Mouse (Mus musculus) hindbrain, embryonic 14.5 days (tissue): ENCODE data around the gene Insig2. TPM values are rescaled to one million over a fixed set of nuclear protein-coding genes. Genes with fewer than 3 reads are reported as not detected.
A peak's percentile ranks its signal among the peaks of the same experiment; 100 is the strongest.

Source experiments
- ATAC-seq: fragments of 200-750 bp; cut with Nextera tagmentation; 2 replicates; pipeline ENCODE4 v1.8.0; 2017; ENCODE audit warnings: moderate number of reproducible peaks, mild to moderate bottlenecking, moderate TSS enrichment, moderate library complexity; ENCODE audit not compliant: low FRiP score
- DNase-seq: peaks from one replicate; pipeline ENCODE4 v3.0.0-alpha.2; 2015; ENCODE audit warnings: low spot score
- H3K27ac ChIP-seq: fragments of 300-500 bp; sonication (generic); 2 replicates; pipeline ENCODE4 v1.5.1; 2014; ENCODE audit warnings: mild to moderate bottlenecking, moderate library complexity
- H3K27me3 ChIP-seq: fragments of 300-500 bp; sonication (generic); 2 replicates; pipeline ENCODE4 v1.6.1; 2014; ENCODE audit warnings: mild to moderate bottlenecking, low read length, mixed read lengths; ENCODE audit not compliant: control insufficient read depth, insufficient read depth
- H3K36me3 ChIP-seq: fragments of 300-500 bp; sonication (generic); replicated peaks from 2 replicates; pipeline ENCODE4 v1.6.1; 2014; ENCODE audit not compliant: control insufficient read depth, insufficient read depth
- H3K4me1 ChIP-seq: fragments of 300-500 bp; sonication (generic); replicated peaks from 2 replicates; pipeline ENCODE4 v1.6.1; 2014; ENCODE audit warnings: antibody characterized with exemption, low read length, mixed read lengths; ENCODE audit not compliant: control insufficient read depth, insufficient read depth
- H3K4me2 ChIP-seq: fragments of 300-500 bp; sonication (generic); replicated peaks from 2 replicates; pipeline ENCODE4 v1.6.1; 2014; ENCODE audit warnings: mild to moderate bottlenecking, moderate library complexity
- H3K4me3 ChIP-seq: fragments of 300-500 bp; sonication (generic); replicated peaks from 2 replicates; pipeline ENCODE4 v1.5.1; 2014; ENCODE audit warnings: mild to moderate bottlenecking, low read length
- H3K9ac ChIP-seq: fragments of 300-500 bp; sonication (generic); 2 replicates; pipeline ENCODE4 v1.6.1; 2014
- H3K9me3 ChIP-seq: fragments of 300-500 bp; sonication (generic); 2 replicates; pipeline ENCODE4 v1.6.1; 2016; ENCODE audit warnings: low read length; ENCODE audit not compliant: control insufficient read depth
- WGBS: fragments of 180-500 bp; shearing (Covaris S2); extraction: QIAGEN DNeasy Blood & Tissue Kit; methylation state at CpG from one replicate; pipeline ENCODE4 v1.1.7; 2014; 5-methylcytosine and 5-hydroxymethylcytosine counted together
- polyA plus RNA-seq: library from polyadenylated mRNA; unstranded; fragments of >200 nt; fragmentation: Nextera tagmentation; extraction: Ambion mirVana; gene quantifications from 2 replicates; pipeline ENCODE4 v1.2.1, GENCODE M21; 2014

Insig2 gene
- 25.9 and 29.9 TPM in 2 replicates for polyA plus RNA-seq

GRCm38 (mm10) chr1:121332485-121332884, at the start of gene Insig2:
Gene Insig2 (minus strand): TSS chr1:121332589.
- no peak within 1 kb of the TSS for H3K27ac ChIP-seq
- ATAC-seq (no peak), DNase-seq (no peak)
- 94% methylated on average over 1 of the region's 1 CpGs for WGBS
- no peaks in the 10 kb centered on the region for H3K9me3 ChIP-seq
- H3K36me3 ChIP-seq = no peaks in the 10 kb centered on the region
- H3K4me1 ChIP-seq = peaks cover 6% of the 10 kb centered on the region; the same call in 1 of the 2 replicates
- no peak within 1 kb of the TSS for H3K4me3 ChIP-seq
- no peak within 1 kb of the TSS for H3K9ac ChIP-seq
- H3K27me3 ChIP-seq = no peaks in the 10 kb centered on the region
- no peak within 1 kb of the TSS for H3K4me2 ChIP-seq

- DNase-seq = no peak
- Histone ChIP-seq H3K9me3 (no peaks in the 10 kb centered on the region), H3K9ac (no peak overlapping the region), H3K4me3 (no peak overlapping the region), H3K4me1 (no peaks in the 10 kb centered on the region), H3K27ac (no peak overlapping the region), H3K36me3 (no peaks in the 10 kb centered on the region), H3K4me2 (no peak overlapping the region), H3K27me3 (no peaks in the 10 kb centered on the region)
- WGBS = 52% methylated on average over 3 of the region's 3 CpGs
- no peak for ATAC-seq
These were observed 49.2 kb upstream of the Insig2 start for GRCm38 (mm10) chr1:121381562-121381961.

- H3K9ac ChIP-seq = no peak overlapping the region
- DNase-seq (no peak), ATAC-seq (no peak)
- no peaks in the 10 kb centered on the region for H3K9me3 ChIP-seq
- no peak overlapping the region for H3K4me3 ChIP-seq
- H3K27ac ChIP-seq = no peak overlapping the region
- H3K4me2 ChIP-seq = no peak overlapping the region
- WGBS = 88% methylated on average over 3 of the region's 3 CpGs
- H3K4me1 ChIP-seq = no peaks in the 10 kb centered on the region
- no peaks in the 10 kb centered on the region for H3K36me3 ChIP-seq
- H3K27me3 ChIP-seq = no peaks in the 10 kb centered on the region
These were observed 47.6 kb upstream of the Insig2 start for GRCm38 (mm10) chr1:121380033-121380432.

- no peaks in the 10 kb centered on the region for H3K36me3 ChIP-seq
- ATAC-seq (no peak), DNase-seq (no peak)
- H3K4me1 ChIP-seq = no peaks in the 10 kb centered on the region
- H3K9ac ChIP-seq = no peak overlapping the region
- no peaks in the 10 kb centered on the region for H3K9me3 ChIP-seq
- 95% methylated on average over 2 of the region's 2 CpGs for WGBS
- H3K27ac ChIP-seq = no peak overlapping the region
- no peak overlapping the region for H3K4me2 ChIP-seq
- no peaks in the 10 kb centered on the region for H3K27me3 ChIP-seq
- H3K4me3 ChIP-seq = no peak overlapping the region
These were observed 45.5 kb upstream of the Insig2 start for GRCm38 (mm10) chr1:121377901-121378300.

DNA sequence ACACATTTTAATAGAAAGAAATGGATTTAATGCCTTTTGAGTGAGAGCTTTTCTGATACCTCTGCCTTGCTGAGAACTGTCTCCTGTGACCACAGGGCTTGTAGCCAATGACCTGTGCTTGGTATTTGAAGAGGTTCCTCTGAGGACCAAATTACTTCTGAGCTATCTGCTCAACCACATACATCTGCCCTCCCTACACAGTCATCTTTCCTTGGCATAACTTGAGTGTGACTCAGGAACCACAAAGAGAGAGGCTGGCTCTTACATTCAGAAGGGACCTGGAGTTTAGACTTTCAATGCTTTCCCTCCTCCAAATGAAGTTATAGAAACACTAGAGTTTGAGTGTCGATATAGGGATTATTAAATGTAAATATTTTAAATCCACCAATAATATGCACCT, 45.0 kb upstream of the Insig2 start:
- no peak overlapping the region for H3K4me2 ChIP-seq
- H3K9me3 ChIP-seq = no peaks in the 10 kb centered on the region
- ATAC-seq (no peak), DNase-seq (no peak)
- no peaks in the 10 kb centered on the region for H3K4me1 ChIP-seq
- H3K4me3 ChIP-seq = no peak overlapping the region
- H3K27ac ChIP-seq = no peak overlapping the region
- H3K27me3 ChIP-seq = no peaks in the 10 kb centered on the region
- no peak overlapping the region for H3K9ac ChIP-seq
- H3K36me3 ChIP-seq = no peaks in the 10 kb centered on the region
- WGBS = 90% methylated on average over 1 of the region's 1 CpGs

GRCm38 (mm10) chr1:121373631-121374030, 41.2 kb upstream of the Insig2 start:
- H3K27ac ChIP-seq = no peak overlapping the region
- H3K9me3 ChIP-seq = no peaks in the 10 kb centered on the region
- no peak overlapping the region for H3K4me3 ChIP-seq
- H3K4me2 ChIP-seq = no peak overlapping the region
- 78% methylated on average over 2 of the region's 2 CpGs for WGBS
- no peaks in the 10 kb centered on the region for H3K36me3 ChIP-seq
- H3K4me1 ChIP-seq = 0 out of 2 replicates have a peak, but pooled peaks cover 7% of the 10 kb centered on the region
- DNase-seq (no peak), ATAC-seq (no peak)
- no peaks in the 10 kb centered on the region for H3K27me3 ChIP-seq
- no peak overlapping the region for H3K9ac ChIP-seq

- DNase-seq (no peak), ATAC-seq (no peak)
- no peak overlapping the region for H3K27ac ChIP-seq
- H3K4me3 ChIP-seq = no peak overlapping the region
- no peaks in the 10 kb centered on the region for H3K9me3 ChIP-seq
- H3K27me3 ChIP-seq = no peaks in the 10 kb centered on the region
- WGBS = 90% methylated on average over 1 of the region's 1 CpGs
- H3K36me3 ChIP-seq = no peaks in the 10 kb centered on the region
- no peak overlapping the region for H3K9ac ChIP-seq
- H3K4me1 ChIP-seq = 0 out of 2 replicates have a peak, but pooled peaks cover 7% of the 10 kb centered on the region
- no peak overlapping the region for H3K4me2 ChIP-seq
These were observed 40.3 kb upstream of the Insig2 start for GRCm38 (mm10) chr1:121372656-121373055.

- H3K9me3 ChIP-seq = no peaks in the 10 kb centered on the region
- DNase-seq = no peak
- no peak for ATAC-seq
- no peaks in the 10 kb centered on the region for H3K27me3 ChIP-seq
- 0 out of 2 replicates have a peak, but pooled peaks cover 7% of the 10 kb centered on the region for H3K4me1 ChIP-seq
- H3K4me2 ChIP-seq = no peak overlapping the region
- 59% methylated on average over 12 of the region's 12 CpGs for WGBS
- H3K27ac ChIP-seq = peak overlapping the region; percentile 38; the same call in 1 of the 2 replicates
- no peak overlapping the region for H3K4me3 ChIP-seq
- H3K36me3 ChIP-seq = no peaks in the 10 kb centered on the region
- H3K9ac ChIP-seq = no peak overlapping the region
These were observed 39.1 kb upstream of the Insig2 start for GRCm38 (mm10) chr1:121371449-121371848.

GRCm38 (mm10) chr1:121367257-121367656, 34.9 kb upstream of the Insig2 start:
- WGBS = 37% methylated on average over 9 of the region's 9 CpGs
- ATAC-seq (no peak), DNase-seq (no peak)
- H3K9me3 ChIP-seq = no peaks in the 10 kb centered on the region
- 0 out of 2 replicates have a peak, but pooled peaks cover 7% of the 10 kb centered on the region for H3K4me1 ChIP-seq
- H3K9ac ChIP-seq = no peak overlapping the region
- H3K4me3 ChIP-seq = no peak overlapping the region
- H3K36me3 ChIP-seq = no peaks in the 10 kb centered on the region
- H3K27ac ChIP-seq = no peak overlapping the region
- H3K4me2 ChIP-seq = no peak overlapping the region
- H3K27me3 ChIP-seq = no peaks in the 10 kb centered on the region

- WGBS = 61% methylated on average over 4 of the region's 4 CpGs
- ATAC-seq = no peak
These were observed 28.2 kb upstream of the Insig2 start for GRCm38 (mm10) chr1:121360561-121360960.

More at GRCm38 (mm10) chr1:121360561-121360960, 28.2 kb upstream of the Insig2 start:
- no peak overlapping the region for H3K4me2 ChIP-seq
- no peaks in the 10 kb centered on the region for H3K9me3 ChIP-seq
- no peak for DNase-seq
- no peak overlapping the region for H3K27ac ChIP-seq
- H3K4me3 ChIP-seq = no peak overlapping the region
- H3K36me3 ChIP-seq = no peaks in the 10 kb centered on the region
- no peaks in the 10 kb centered on the region for H3K4me1 ChIP-seq
- no peak overlapping the region for H3K9ac ChIP-seq
- no peaks in the 10 kb centered on the region for H3K27me3 ChIP-seq
